Mouse (Mus musculus) erythroid progenitor cell, adult 5-6 weeks (primary cell): Measurements from ENCODE around the gene Esr2. TPM values are rescaled to one million over a fixed set of nuclear protein-coding genes. Genes with fewer than 3 reads are reported as not detected.

Experiments
- ATAC-seq: replicated peaks from 2 replicates; pipeline ENCODE4 v1.8.0; 2016; ENCODE audit warnings: moderate number of reproducible peaks, mild to moderate bottlenecking, moderate TSS enrichment, inconsistent platforms; ENCODE audit not compliant: poor library complexity, low FRiP score, severe bottlenecking
- total RNA-seq, 2 experiments: library from RNA; stranded (forward) in 1 of 2; stranded (reverse) in 1 of 2; fragments of 150-400 nt in 1 of 2; fragments of 186-747, 209-891 nt in 1 of 2; gene quantifications; 2 replicates each; pipeline versions ENCODE4 v1.2.3 to v1.2.4; 2015 to 2017; ENCODE audit warnings: low replicate concordance in 2 of 2

The Esr2 gene
- total RNA-seq, 2 experiments from 2014 or later, result not detected

DNA sequence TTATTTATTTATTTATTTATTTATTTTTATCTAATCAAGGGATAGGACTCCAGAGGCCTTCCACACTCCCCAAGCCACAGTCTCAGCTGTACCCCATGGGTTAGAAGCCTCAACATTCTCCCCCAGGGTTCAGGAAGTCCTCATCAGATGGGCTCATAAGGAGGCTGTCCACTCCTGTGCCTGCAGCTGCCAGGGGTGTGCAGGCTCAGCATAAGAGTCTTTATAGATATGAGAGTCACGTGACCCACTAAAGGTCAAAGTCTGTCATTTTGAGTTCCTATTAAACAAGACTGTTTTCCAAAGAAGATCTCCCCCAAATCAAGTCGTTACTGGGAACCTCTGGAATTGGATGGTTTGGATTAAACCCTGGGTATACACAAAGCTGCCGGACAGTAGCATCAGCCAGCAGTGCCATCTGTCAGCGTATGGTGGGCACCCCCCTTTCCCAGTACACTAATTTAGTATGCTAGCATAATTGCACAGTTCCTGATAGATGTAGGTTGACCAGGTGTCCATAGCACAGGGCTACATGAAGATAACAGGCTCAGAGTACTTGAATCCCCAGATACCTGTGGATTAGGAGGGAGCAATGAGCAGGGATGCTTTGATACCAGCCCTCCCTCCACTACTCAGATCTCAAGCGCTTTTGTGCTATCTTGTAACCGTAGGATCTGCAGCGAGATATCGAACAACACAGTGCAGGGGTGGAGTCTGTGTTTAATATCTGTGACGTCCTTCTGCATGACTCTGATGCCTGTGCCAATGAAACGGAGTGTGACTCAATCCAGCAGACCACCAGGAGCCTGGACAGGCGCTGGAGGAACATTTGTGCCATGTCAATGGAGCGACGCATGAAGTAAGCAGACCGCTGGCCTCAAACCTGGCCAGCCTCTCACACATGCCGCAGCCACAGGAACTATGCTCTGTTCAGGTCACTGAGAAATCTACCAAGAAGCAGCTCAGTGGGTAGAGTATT is 83.2 kb downstream of the Esr2 start:
- ATAC-seq, result no peak

GRCm38 (mm10) chr12:76092789-76093466 is 84.1 kb downstream of the Esr2 start:
- no peak for ATAC-seq

GRCm38 (mm10) chr12:76087025-76087424 is 90.0 kb downstream of the Esr2 start:
- no peak for ATAC-seq

GRCm38 (mm10) chr12:76085956-76086905 is 90.8 kb downstream of the Esr2 start:
- ATAC-seq, result no peak

DNA sequence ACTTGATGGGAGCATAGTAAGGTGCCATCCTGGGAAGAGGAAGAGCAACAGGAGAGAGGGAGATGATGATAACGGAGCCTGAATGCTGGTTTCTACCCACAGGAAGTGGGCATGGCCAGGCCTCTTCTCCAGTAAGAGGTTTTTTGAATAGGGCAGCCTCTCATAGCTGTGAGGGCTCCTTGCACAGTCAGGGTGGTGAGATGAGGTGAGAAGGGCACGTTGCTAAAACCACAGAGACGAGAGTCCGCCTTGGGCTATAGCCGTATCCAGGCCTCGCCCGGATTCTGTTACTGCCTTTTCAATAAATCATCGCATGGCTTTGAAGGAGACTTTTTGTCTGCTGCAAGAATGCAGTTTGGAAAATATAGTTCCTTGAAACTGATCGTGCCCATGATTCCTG is 92.0 kb downstream of the Esr2 start:
- no peak for ATAC-seq

GRCm38 (mm10) chr12:76081557-76082211 is 95.4 kb downstream of the Esr2 start:
- no peak for ATAC-seq

GRCm38 (mm10) chr12:76080876-76081556 is 96.0 kb downstream of the Esr2 start:
- ATAC-seq, result no peak

- no peak for ATAC-seq
Observed at GRCm38 (mm10) chr12:76073981-76074380, 103.1 kb downstream of the Esr2 start.

- ATAC-seq, result no peak
Observed at GRCm38 (mm10) chr12:76073066-76073826, 103.8 kb downstream of the Esr2 start.

GRCm38 (mm10) chr12:76071935-76072849 is 104.9 kb downstream of the Esr2 start:
- ATAC-seq, result no peak

Other genes starting within 250 kb of the Esr2 start
- not detected in 2 replicates for gene Tex21, start 69.5 kb upstream of the Esr2 start, total RNA-seq (2015; ENCODE audit: low replicate concordance)
- not detected in 2 replicates for gene Tex21, start 69.5 kb upstream of the Esr2 start, total RNA-seq (2017; ENCODE audit: low replicate concordance)
- gene Mthfd1, start 78.0 kb upstream of the Esr2 start, total RNA-seq (2015; ENCODE audit: low replicate concordance), result 27.2 and 36.0 TPM in 2 replicates
- gene Mthfd1, start 78.0 kb upstream of the Esr2 start, total RNA-seq (2017; ENCODE audit: low replicate concordance), result 20.8 and 32.0 TPM in 2 replicates
- not detected in 2 replicates for gene Akap5, start 147.6 kb upstream of the Esr2 start, total RNA-seq (2015; ENCODE audit: low replicate concordance)
- 0.26 TPM in 1 of 2 replicates, not detected in the other for gene Akap5, start 147.6 kb upstream of the Esr2 start, total RNA-seq (2017; ENCODE audit: low replicate concordance)
- gene Zbtb25, start 192.3 kb upstream of the Esr2 start, total RNA-seq (2015; ENCODE audit: low replicate concordance), result 11.9 and 43.6 TPM in 2 replicates
- gene Zbtb25, start 192.3 kb upstream of the Esr2 start, total RNA-seq (2017; ENCODE audit: low replicate concordance), result 4.0 and 8.6 TPM in 2 replicates
- gene Zbtb1, start 193.0 kb upstream of the Esr2 start, total RNA-seq (2015; ENCODE audit: low replicate concordance), result 9.7 and 10.9 TPM in 2 replicates
- gene Zbtb1, start 193.0 kb upstream of the Esr2 start, total RNA-seq (2017; ENCODE audit: low replicate concordance), result 8.6 and 9.5 TPM in 2 replicates
- gene Hspa2, start 226.9 kb upstream of the Esr2 start, total RNA-seq (2015; ENCODE audit: low replicate concordance), result 1.7 TPM in 1 of 2 replicates, not detected in the other
- gene Hspa2, start 226.9 kb upstream of the Esr2 start, total RNA-seq (2017; ENCODE audit: low replicate concordance), result 3.2 and 3.3 TPM in 2 replicates
- not detected in 2 replicates for gene Ppp1r36, start 240.3 kb upstream of the Esr2 start, total RNA-seq (2015; ENCODE audit: low replicate concordance)
- gene Ppp1r36, start 240.3 kb upstream of the Esr2 start, total RNA-seq (2017; ENCODE audit: low replicate concordance), result not detected in 2 replicates